Mouse (Mus musculus): ENCODE data around the gene Lgals3bp. TPM values are rescaled to one million over a fixed set of nuclear protein-coding genes. Genes with fewer than 3 reads are reported as not detected.

The Lgals3bp gene
- total RNA-seq, 1 experiment = 1.5 TPM

DNA sequence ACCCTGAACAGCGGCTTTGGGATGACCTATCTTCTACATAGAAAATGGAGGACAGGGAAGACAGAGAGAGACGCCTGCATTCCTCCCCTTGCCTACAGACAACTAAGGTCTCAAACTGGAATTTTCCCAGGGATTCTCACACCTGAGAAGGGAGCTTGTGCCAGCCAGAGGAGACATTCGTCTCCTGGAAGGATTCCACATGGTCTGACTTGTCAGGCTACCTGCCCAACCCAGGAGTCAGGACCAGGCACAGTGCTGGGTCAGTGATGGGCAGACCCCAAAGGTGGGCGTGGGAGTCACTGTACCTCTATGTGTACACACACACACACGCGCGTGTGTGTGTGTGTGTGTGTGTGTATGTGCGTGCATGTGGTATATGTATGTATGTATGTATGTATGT lies 3.4 kb upstream of the Lgals3bp start:
- Histone ChIP-seq H3K27ac (ENCODE audit: insufficient read depth, low read depth, low read length, poor library complexity, severe bottlenecking) (no peak overlapping the region), H3K36me3 (ENCODE audit: control insufficient read depth, insufficient read depth, low read length, poor library complexity, severe bottlenecking) (peaks cover 7% of the 10 kb centered on the region), H3K9ac (ENCODE audit: insufficient read depth, low read depth, low read length, poor library complexity, severe bottlenecking) (no peak overlapping the region), H3K4me3 (ENCODE audit: insufficient read depth in 1 of 2, low read depth in 1 of 2, low read length in 2 of 2, poor library complexity in 1 of 2, severe bottlenecking in 1 of 2) (no peak overlapping the region), H3K9me3 (ENCODE audit: control insufficient read depth, insufficient read depth, low read depth, low read length) (no peaks in the 10 kb centered on the region), H3K4me1 (ENCODE audit: control insufficient read depth in 2 of 2, insufficient read depth in 2 of 2, low read length in 2 of 2, poor library complexity in 1 of 2) (peaks cover 3 to 16% of the 10 kb centered on the region in 2 experiments; a peak in 3 of 4 replicates)
- TF ChIP-seq ZC3H11A (IDR thresholded peaks at IDR 0.05; ENCODE audit: borderline replicate concordance, low read depth, low read length) = no peak
- TF ChIP-seq CHD2 (IDR thresholded peaks at IDR 0.05; ENCODE audit: low read depth, low read length) = no peak
- no peak for TF ChIP-seq HCFC1 (IDR thresholded peaks at IDR 0.05; ENCODE audit: borderline replicate concordance, insufficient read depth, low read length)
- TF ChIP-seq MAFK (IDR thresholded peaks at IDR 0.05; ENCODE audit: insufficient read depth, low read depth, low read length) = no peak
- no peak for TF ChIP-seq ZNF384 (IDR thresholded peaks at IDR 0.05; ENCODE audit: low read depth, low read length)
- DNase-seq (ENCODE audit: low read depth, low spot score) = no peak
- in situ Hi-C loops (cut with MboI; ENCODE audit: low sequenced_read_pairs in 2 of 2, unreplicated experiment in 2 of 2) = no loop called here

GRCm38 (mm10) chr11:118403951-118404899 lies 2.3 kb upstream of the Lgals3bp start:
- in situ Hi-C loops (cut with MboI; ENCODE audit: low sequenced_read_pairs in 2 of 2, unreplicated experiment in 2 of 2) = no loop called here
- H3K9me3 ChIP-seq (ENCODE audit: control insufficient read depth, insufficient read depth, low read depth, low read length) = no peaks in the 10 kb centered on the region
- no peak overlapping the region for H3K9ac ChIP-seq (ENCODE audit: insufficient read depth, low read depth, low read length, poor library complexity, severe bottlenecking)
- H3K27ac ChIP-seq (ENCODE audit: insufficient read depth, low read depth, low read length, poor library complexity, severe bottlenecking) = no peak overlapping the region
- TF ChIP-seq ZNF384 (IDR thresholded peaks at IDR 0.05; ENCODE audit: low read depth, low read length) (no peak), ZC3H11A (IDR thresholded peaks at IDR 0.05; ENCODE audit: borderline replicate concordance, low read depth, low read length) (no peak), HCFC1 (IDR thresholded peaks at IDR 0.05; ENCODE audit: borderline replicate concordance, insufficient read depth, low read length) (no peak)
- no peak for DNase-seq (ENCODE audit: low read depth, low spot score)
- H3K36me3 ChIP-seq (ENCODE audit: control insufficient read depth, insufficient read depth, low read length, poor library complexity, severe bottlenecking) = peaks cover 5% of the 10 kb centered on the region
- peaks cover 2 to 17% of the 10 kb centered on the region in 2 experiments; a peak in 3 of 4 replicates for H3K4me1 ChIP-seq (ENCODE audit: control insufficient read depth in 2 of 2, insufficient read depth in 2 of 2, low read length in 2 of 2, poor library complexity in 1 of 2)
- H3K4me3 ChIP-seq (ENCODE audit: insufficient read depth in 1 of 2, low read depth in 1 of 2, low read length in 2 of 2, poor library complexity in 1 of 2, severe bottlenecking in 1 of 2) = no peak overlapping the region

DNA sequence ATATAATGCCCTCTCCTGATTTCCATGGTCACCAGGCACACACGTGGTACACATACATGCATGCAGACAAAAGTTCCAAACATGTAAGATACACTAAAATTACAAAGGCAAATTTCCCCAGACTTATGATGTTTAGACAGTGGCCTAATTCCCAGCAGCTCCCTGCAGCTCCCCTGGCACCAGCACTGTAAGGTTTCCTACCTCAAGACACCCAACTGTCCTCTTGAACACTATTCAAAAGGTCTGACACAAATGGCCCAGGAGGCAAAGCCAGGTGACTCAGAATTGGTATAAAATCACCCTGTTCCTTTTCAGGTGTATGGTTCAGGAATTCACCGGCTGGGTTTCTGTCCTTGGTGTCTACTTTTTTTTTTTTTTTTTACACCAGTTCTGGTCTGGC lies 1.3 kb upstream of the Lgals3bp start:
- Histone ChIP-seq H3K4me1 (ENCODE audit: control insufficient read depth in 2 of 2, insufficient read depth in 2 of 2, low read length in 2 of 2, poor library complexity in 1 of 2) (peaks cover 2 to 17% of the 10 kb centered on the region in 2 experiments; a peak in 3 of 4 replicates), H3K27ac (ENCODE audit: insufficient read depth, low read depth, low read length, poor library complexity, severe bottlenecking) (no peak overlapping the region), H3K9me3 (ENCODE audit: control insufficient read depth, insufficient read depth, low read depth, low read length) (no peaks in the 10 kb centered on the region), H3K4me3 (ENCODE audit: insufficient read depth in 1 of 2, low read depth in 1 of 2, low read length in 2 of 2, poor library complexity in 1 of 2, severe bottlenecking in 1 of 2) (no peak overlapping the region), H3K9ac (ENCODE audit: insufficient read depth, low read depth, low read length, poor library complexity, severe bottlenecking) (no peak overlapping the region), H3K36me3 (ENCODE audit: control insufficient read depth, insufficient read depth, low read length, poor library complexity, severe bottlenecking) (peaks cover 5% of the 10 kb centered on the region)
- in situ Hi-C loops (cut with MboI; ENCODE audit: low sequenced_read_pairs in 2 of 2, unreplicated experiment in 2 of 2) = no loop called here
- DNase-seq (ENCODE audit: low read depth, low spot score) = no peak
- TF ChIP-seq HCFC1 (IDR thresholded peaks at IDR 0.05; ENCODE audit: borderline replicate concordance, insufficient read depth, low read length) (no peak), ZC3H11A (IDR thresholded peaks at IDR 0.05; ENCODE audit: borderline replicate concordance, low read depth, low read length) (no peak), MAFK (IDR thresholded peaks at IDR 0.05; ENCODE audit: insufficient read depth, low read depth, low read length) (no peak), ZNF384 (IDR thresholded peaks at IDR 0.05; ENCODE audit: low read depth, low read length) (no peak), CHD2 (IDR thresholded peaks at IDR 0.05; ENCODE audit: low read depth, low read length) (no peak)

DNA sequence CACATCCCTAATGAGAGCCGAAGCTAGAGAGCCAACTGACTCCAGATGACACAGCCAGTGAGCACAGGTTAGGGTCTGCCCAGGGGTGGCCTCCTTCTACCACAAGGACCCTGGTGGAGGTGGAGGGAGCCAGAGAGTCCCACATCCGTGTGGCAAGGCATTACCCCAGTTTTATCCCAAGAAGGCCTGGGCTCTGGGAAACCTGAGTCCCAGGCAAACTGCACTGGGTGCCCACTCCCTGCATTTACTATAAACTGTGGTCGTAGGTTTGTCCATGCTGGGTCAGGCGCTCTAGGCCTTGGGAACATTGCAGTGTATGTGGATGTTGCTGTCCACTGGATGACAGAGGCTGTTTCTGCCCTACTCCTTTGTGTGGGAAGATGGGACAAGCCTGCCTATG lies 697 bp downstream of the Lgals3bp start:
- Histone ChIP-seq H3K27ac (ENCODE audit: insufficient read depth, low read depth, low read length, poor library complexity, severe bottlenecking) (no peak overlapping the region), H3K4me1 (ENCODE audit: control insufficient read depth in 2 of 2, insufficient read depth in 2 of 2, low read length in 2 of 2, poor library complexity in 1 of 2) (peaks cover 2 to 14% of the 10 kb centered on the region in 2 experiments; a peak in 3 of 4 replicates), H3K36me3 (ENCODE audit: control insufficient read depth, insufficient read depth, low read length, poor library complexity, severe bottlenecking) (no peaks in the 10 kb centered on the region), H3K4me3 (ENCODE audit: insufficient read depth in 1 of 2, low read depth in 1 of 2, low read length in 2 of 2, poor library complexity in 1 of 2, severe bottlenecking in 1 of 2) (no peak overlapping the region), H3K9ac (ENCODE audit: insufficient read depth, low read depth, low read length, poor library complexity, severe bottlenecking) (no peak overlapping the region), H3K9me3 (ENCODE audit: control insufficient read depth, insufficient read depth, low read depth, low read length) (no peaks in the 10 kb centered on the region)
- TF ChIP-seq CHD2 (IDR thresholded peaks at IDR 0.05; ENCODE audit: low read depth, low read length) (no peak), MAFK (IDR thresholded peaks at IDR 0.05; ENCODE audit: insufficient read depth, low read depth, low read length) (no peak), ZC3H11A (IDR thresholded peaks at IDR 0.05; ENCODE audit: borderline replicate concordance, low read depth, low read length) (no peak), ZNF384 (IDR thresholded peaks at IDR 0.05; ENCODE audit: low read depth, low read length) (no peak), HCFC1 (IDR thresholded peaks at IDR 0.05; ENCODE audit: borderline replicate concordance, insufficient read depth, low read length) (no peak)
- in situ Hi-C loops (cut with MboI; ENCODE audit: low sequenced_read_pairs in 2 of 2, unreplicated experiment in 2 of 2) = no loop called here
- DNase-seq (ENCODE audit: low read depth, low spot score) = no peak

Measured in ES-E14 (cell line).